ENCODE assay signal across 16 mouse cellular contexts in genomic region chr10:67897281-67897680, GRCm38 (mm10).
DNase-seq lines count a peak whose midpoint lies in the region; ATAC-seq lines count a peak whose summit lies in the region.
"Had no signal": no experiment of that assay in that cellular context is flagged by ENCODE, and none has a peak within 500 bp of the region (broad histone marks: within the 10 kb centered on the region; RNA-seq: fewer than 3 reads in every experiment).

No protein-coding gene starts in this region.

- peak; percentile 25 for ATAC-seq in frontal cortex, adult (ENCODE audit: low TSS enrichment)
- ATAC-seq: forebrain, embryonic 13.5 days; hindbrain, embryonic 16.5 days; inflammation-experienced regulatory T-cells, adult 6 months; intestine, postnatal 0 days had no signal

- peak; percentile 32 for DNase-seq in cerebellum, adult 9-10 months
- no peak for DNase-seq in cerebellum, adult 9-11 months
- no peak for DNase-seq in frontal cortex, postnatal 25 days (ENCODE audit: low spot score in 2 of 2)
- peak; percentile 45 for DNase-seq in right cerebral cortex, adult 18-20 months
- no peak for DNase-seq in right cerebral cortex, postnatal 10 days (ENCODE audit: low spot score in 2 of 2)
- DNase-seq in lung, postnatal 14 days: no peak
- DNase-seq: adrenal gland, postnatal 14 days; cerebellum, adult 11 months; gastrocnemius, adult 2 months; gastrocnemius, postnatal 25 days; heart, postnatal 4 days had no signal

Comparison
In these comparisons a context has a peak if more than half of its experiments do, and no peak if none do; other contexts are left out.
1. DNase-seq: peak in cerebellum, adult 9-10 months (single experiment) and right cerebral cortex, adult 18-20 months (single experiment); none in cerebellum, adult 9-11 months (single experiment), frontal cortex, postnatal 25 days (0 of 2), right cerebral cortex, postnatal 10 days (0 of 2) and lung, postnatal 14 days (single experiment).